Mouse (Mus musculus) frontal cortex, postnatal 14 days (tissue): ENCODE measurements at regions not wholly inside any gene's neighbourhood (a gene's known extent, or its start where the extent isn't known, plus 50 kb on each side); places are given as distances from the start of the nearest gene placed in this dataset.

Experiments used
- DNase-seq, 2 experiments: peaks; one replicate each; pipeline ENCODE4 v3.0.0; 2022; ENCODE audit warnings: low spot score in 2 of 2

DNA sequence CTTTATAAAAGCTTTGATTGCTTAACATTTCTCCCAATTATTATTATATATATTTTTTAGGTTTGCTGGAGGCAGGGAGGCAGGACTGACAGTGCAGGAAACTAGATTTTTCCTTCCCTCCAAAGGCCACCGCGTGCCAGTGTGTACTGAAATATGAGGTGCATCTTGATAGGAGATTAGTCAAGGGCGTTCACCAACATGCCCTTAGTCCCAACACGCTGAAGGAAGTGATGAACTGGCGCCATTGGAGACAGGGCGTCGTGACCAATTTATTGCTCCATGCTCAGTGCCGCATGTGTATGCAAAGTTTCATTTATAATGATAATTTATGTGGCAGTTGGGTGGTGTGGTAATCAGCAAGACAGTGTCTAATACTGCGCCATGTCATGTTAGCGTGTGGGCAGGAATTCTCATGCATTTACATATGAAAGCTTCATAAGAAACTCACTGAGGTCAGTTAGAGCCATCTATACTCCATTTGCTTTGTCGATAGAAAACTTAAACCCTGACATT is 66.2 kb downstream of the Isl1 start:
- DNase-seq, result no peak

GRCm38 (mm10) chr13:116215101-116215500 is 94.4 kb downstream of the Isl1 start:
- DNase-seq, result no peak

- no peak for DNase-seq
These were observed 95.4 kb downstream of the Isl1 start for GRCm38 (mm10) chr13:116213843-116214829.

DNA sequence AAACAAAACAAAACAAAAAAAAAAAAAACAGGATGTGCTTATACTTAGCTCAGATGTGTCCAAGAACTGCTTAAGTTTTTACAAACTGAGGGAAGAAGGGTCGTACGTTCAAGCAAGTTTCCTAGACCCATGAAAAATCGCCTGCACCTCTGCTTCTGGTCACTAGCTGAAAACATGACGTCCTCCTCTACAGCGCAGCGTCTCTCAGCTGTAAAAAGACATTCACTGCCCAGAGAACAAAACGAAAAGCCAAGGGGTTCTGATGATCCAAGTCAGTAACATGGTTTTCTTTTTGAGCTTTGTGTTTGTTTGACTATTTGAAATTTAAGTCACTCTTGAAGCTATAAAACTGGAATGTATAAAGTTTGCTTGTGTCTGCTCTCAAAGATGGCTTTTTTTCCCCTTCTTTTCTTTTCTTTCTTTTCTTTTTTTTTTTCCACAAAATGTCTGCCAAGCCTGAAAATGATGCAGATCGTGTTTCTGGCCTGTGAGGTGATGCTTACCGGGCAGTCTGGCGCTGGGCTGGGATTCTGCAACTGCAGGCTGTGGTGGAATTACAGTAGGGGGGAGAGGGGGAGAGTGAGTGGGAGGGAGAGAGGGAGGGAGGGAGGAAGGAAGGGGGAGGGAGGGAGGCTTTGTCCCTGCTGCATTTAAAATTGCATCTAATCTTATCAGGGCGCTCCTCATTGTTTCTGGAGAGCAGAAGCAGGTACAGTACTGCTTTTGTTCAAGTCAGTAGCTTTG is 108.1 kb downstream of the Isl1 start:
- DNase-seq, result no peak

DNA sequence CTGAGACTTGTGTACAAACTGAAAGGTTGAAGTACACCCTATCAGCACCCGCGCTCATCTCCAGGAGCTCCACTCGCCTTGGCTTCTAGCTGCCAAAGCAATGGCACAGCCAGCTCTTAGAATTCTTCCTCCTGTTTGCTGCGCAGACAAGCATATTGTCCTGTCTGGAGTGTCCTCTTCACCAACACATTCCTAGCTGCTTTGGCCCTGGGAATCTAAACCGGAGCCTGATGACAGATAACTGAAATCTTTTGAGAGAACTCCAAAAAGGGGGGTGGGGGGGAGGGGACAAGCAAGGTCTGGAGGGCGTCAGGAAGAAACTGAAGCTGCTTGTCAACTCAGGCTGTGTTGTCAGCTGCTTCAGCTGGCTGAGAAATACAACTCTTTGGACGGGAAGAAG is 122.4 kb downstream of the Isl1 start:
- DNase-seq, result no peak

DNA sequence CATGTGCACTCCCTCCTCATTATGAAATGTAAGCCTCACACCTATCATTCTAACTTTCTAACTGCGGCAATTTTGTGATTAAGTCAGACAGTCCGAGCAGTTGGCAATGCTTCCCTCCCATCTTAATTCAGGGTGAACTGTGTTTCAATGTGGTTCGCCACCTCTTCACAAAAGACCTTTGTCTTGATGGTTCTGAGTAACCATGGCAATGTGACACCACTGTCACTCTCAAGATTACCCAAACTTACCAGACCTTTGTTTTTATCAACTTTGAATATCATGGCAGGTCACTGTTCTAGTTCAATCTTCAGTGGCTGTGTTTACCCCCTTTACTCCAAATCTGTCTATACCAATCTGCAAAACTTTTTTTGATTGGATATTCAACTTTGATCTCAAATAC is 131.7 kb downstream of the Isl1 start:
- DNase-seq, result no peak

- no peak for DNase-seq
These were observed 134.5 kb downstream of the Isl1 start for GRCm38 (mm10) chr13:116174976-116175375.

GRCm38 (mm10) chr13:116173866-116174265 is 135.6 kb downstream of the Isl1 start:
- no peak for DNase-seq

DNA sequence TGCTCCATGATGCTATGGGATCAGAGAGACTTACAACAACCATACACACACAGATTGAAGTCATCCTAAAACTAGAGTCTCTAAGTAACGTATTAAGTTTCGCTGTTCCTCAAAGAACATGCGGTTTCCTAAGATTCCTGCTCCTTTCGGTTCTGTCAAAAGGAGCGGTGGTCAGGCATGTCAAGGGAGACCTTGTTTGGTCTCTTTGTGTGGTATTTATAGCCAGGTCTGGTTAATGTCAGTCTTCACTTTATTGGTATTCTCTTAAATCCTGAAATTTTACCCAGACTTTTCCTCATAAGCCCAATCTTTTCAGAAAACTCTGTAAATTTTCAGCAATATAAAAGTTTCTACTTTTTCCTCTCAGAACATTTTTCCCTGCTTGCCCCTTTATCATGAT is 166.5 kb downstream of the Isl1 start:
- DNase-seq, result no peak

- no peak for DNase-seq
These were observed 190.8 kb downstream of the Isl1 start for GRCm38 (mm10) chr13:116118664-116119063.

- no peak for DNase-seq
These were observed 198.3 kb downstream of the Isl1 start for GRCm38 (mm10) chr13:116111032-116111808.

DNA sequence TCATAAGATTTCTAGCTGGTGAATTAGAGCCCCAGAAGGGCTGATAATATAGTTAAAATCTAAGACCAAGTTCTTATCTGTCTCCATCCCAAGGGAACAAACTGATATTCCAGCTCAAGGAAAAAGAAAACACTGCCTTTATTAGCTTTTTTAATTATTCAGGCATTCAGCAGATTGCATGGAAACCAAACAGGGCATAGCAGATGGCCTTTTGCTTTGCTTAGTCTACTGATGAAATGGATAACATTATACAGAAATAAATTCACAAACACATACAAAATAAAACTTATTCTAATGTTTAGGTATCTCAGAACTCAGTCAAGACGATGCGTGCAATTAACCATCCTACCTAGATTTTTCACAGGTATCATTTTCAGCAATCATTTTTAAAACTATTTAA is 198.9 kb downstream of the Isl1 start:
- no peak for DNase-seq

GRCm38 (mm10) chr13:116087541-116088308 is 221.8 kb downstream of the Isl1 start:
- no peak for DNase-seq

- DNase-seq, result no peak
These were observed 222.3 kb downstream of the Isl1 start for GRCm38 (mm10) chr13:116087140-116087539.

DNA sequence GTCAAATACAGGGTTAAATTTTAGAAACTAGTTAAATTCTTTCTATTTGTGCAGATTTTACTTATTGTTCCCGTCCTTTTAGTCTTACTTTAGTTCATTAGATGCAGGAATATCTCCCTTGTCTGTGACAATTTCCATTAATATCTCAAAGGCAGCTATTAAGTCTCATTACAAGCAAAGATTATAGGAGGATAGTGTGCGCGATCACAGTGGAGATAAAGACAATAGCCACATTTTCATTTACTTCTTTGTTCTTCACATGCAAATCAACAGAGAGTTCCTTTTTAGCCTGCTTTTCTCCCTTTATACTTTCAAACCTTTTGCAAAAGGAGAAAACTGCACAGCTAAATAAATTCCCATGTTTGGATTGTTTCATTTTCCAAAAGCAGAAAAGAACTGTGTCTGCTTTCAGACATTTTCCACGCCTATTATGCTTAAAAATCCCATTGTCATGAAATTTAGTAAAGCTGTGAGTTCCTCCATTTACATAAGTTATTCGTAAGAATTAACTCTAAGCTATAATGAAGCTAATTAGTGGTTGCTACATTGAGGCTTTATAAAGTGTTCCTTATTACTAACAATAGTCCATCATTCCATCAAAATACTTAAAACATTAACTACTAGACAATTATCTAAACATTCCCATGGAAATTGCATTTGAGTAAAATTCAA is 252.4 kb downstream of the Isl1 start:
- DNase-seq, result no peak

GRCm38 (mm10) chr13:116056112-116056652 is 253.3 kb downstream of the Isl1 start:
- DNase-seq, result no peak

DNA sequence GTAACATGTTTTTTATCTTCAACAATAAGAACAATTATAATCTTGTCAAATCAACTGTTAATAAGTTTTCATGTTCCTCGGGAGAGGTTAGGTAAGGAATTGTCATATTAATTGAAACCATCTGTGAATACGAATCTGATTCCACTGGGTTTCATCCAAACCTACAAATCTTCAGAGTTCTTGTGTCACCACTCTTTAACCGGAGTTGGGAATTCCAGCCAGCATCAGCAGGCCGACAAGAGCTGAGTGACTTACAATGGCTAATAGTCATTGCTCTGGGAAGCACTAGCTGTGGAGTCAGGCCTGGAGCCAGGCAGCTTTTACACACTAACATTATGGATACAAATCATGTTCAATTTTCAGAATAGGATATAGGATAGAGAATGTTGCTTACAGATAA is 273.3 kb downstream of the Isl1 start:
- no peak for DNase-seq

GRCm38 (mm10) chr13:116030152-116030720 is 279.3 kb downstream of the Isl1 start:
- DNase-seq, result no peak

GRCm38 (mm10) chr13:116028583-116028982 is 280.9 kb downstream of the Isl1 start:
- DNase-seq, result no peak

- no peak for DNase-seq
These were observed 282.3 kb downstream of the Isl1 start for GRCm38 (mm10) chr13:116027147-116027546.
